Comparison of ENCODE assay signal across 8 mouse cellular contexts in genomic region chr7:111779504-111780242, GRCm38 (mm10). TPM values are rescaled to one million over a fixed set of nuclear protein-coding genes. Genes with fewer than 3 reads are reported as not detected.
A peak's percentile ranks its signal among the peaks of the same experiment; 100 is the strongest.
DNase-seq lines count a peak whose midpoint lies in the region; ATAC-seq lines count a peak whose summit lies in the region.

Galnt18 (minus strand) TSS chr7:111779977.

- peak within 1 kb of the TSS; percentile 77 for H3K9ac ChIP-seq in heart, embryonic 12.5 days
- peak within 1 kb of the TSS; percentile 63 for H3K9ac ChIP-seq in kidney, embryonic 15.5 days
- H3K9ac ChIP-seq in limb, embryonic 13.5 days: peak within 1 kb of the TSS; percentile 61
- peak within 1 kb of the TSS; percentile 57 for H3K9ac ChIP-seq in midbrain, embryonic 15.5 days
- H3K9ac ChIP-seq in stomach, embryonic 14.5 days (replicated peaks; ENCODE audit: low read depth, low read length): peak within 1 kb of the TSS; percentile 46

- peaks cover 52% of the 10 kb centered on the region for H3K27me3 ChIP-seq in forebrain, embryonic 10.5 days (ENCODE audit: poor library complexity, severe bottlenecking)
- H3K27me3 ChIP-seq in heart, embryonic 12.5 days (replicated peaks): peaks cover 33% of the 10 kb centered on the region
- peaks cover 29% of the 10 kb centered on the region for H3K27me3 ChIP-seq in kidney, embryonic 15.5 days
- peaks cover 35% of the 10 kb centered on the region for H3K27me3 ChIP-seq in limb, embryonic 13.5 days
- H3K27me3 ChIP-seq in midbrain, embryonic 15.5 days (replicated peaks): no peaks in the 10 kb centered on the region; the same call in 1 of the 2 replicates
- no peaks in the 10 kb centered on the region for H3K27me3 ChIP-seq in stomach, embryonic 14.5 days (ENCODE audit: control insufficient read depth, insufficient read depth, low read length)

- H3K27ac ChIP-seq in brown adipose tissue, adult 24 weeks (replicated peaks; ENCODE audit: low read depth, low read length): peak within 1 kb of the TSS; percentile 79
- H3K27ac ChIP-seq in forebrain, embryonic 10.5 days: peak within 1 kb of the TSS; percentile 72
- 0 out of 2 replicates have a peak within 1 kb of the TSS, but pooled peaks have one; percentile 1 for H3K27ac ChIP-seq in heart, embryonic 12.5 days (ENCODE audit: poor library complexity, severe bottlenecking)
- peak within 1 kb of the TSS; percentile 70 for H3K27ac ChIP-seq in kidney, embryonic 15.5 days
- no peak within 1 kb of the TSS for H3K27ac ChIP-seq in limb, embryonic 13.5 days
- peak within 1 kb of the TSS; percentile 57 for H3K27ac ChIP-seq in midbrain, embryonic 15.5 days
- H3K27ac ChIP-seq in stomach, embryonic 14.5 days (ENCODE audit: low read length): peak within 1 kb of the TSS; percentile 52; the same call in 1 of the 2 replicates

- peak within 1 kb of the TSS; percentile 97 for H3K4me2 ChIP-seq in heart, embryonic 12.5 days
- peak within 1 kb of the TSS; percentile 92 for H3K4me2 ChIP-seq in kidney, embryonic 15.5 days
- peak within 1 kb of the TSS; percentile 94 for H3K4me2 ChIP-seq in limb, embryonic 13.5 days (replicated peaks)
- H3K4me2 ChIP-seq in midbrain, embryonic 15.5 days: peak within 1 kb of the TSS; percentile 98
- peak within 1 kb of the TSS; percentile 95 for H3K4me2 ChIP-seq in stomach, embryonic 14.5 days (replicated peaks; ENCODE audit: low read depth, low read length)

- H3K4me3 ChIP-seq in brown adipose tissue, adult 24 weeks (ENCODE audit: insufficient read depth, low read depth, low read length): peak within 1 kb of the TSS; percentile 73
- H3K4me3 ChIP-seq in forebrain, embryonic 10.5 days: peak within 1 kb of the TSS; percentile 62
- H3K4me3 ChIP-seq in heart, embryonic 12.5 days: peak within 1 kb of the TSS; percentile 53
- H3K4me3 ChIP-seq in kidney, embryonic 15.5 days (replicated peaks): peak within 1 kb of the TSS; percentile 57
- peak within 1 kb of the TSS; percentile 57 for H3K4me3 ChIP-seq in limb, embryonic 13.5 days
- peak within 1 kb of the TSS; percentile 56 for H3K4me3 ChIP-seq in midbrain, embryonic 15.5 days
- peak within 1 kb of the TSS; percentile 63 for H3K4me3 ChIP-seq in stomach, embryonic 14.5 days (ENCODE audit: low read depth, low read length)

- peaks cover 17% of the 10 kb centered on the region; the same call in 1 of the 2 replicates for H3K4me1 ChIP-seq in brown adipose tissue, adult 24 weeks (ENCODE audit: control insufficient read depth, insufficient read depth, insufficient read length, low read length)
- H3K4me1 ChIP-seq in forebrain, embryonic 10.5 days: peaks cover 21% of the 10 kb centered on the region
- peaks cover 11% of the 10 kb centered on the region for H3K4me1 ChIP-seq in heart, embryonic 12.5 days (replicated peaks)
- H3K4me1 ChIP-seq in kidney, embryonic 15.5 days: peaks cover 46% of the 10 kb centered on the region
- H3K4me1 ChIP-seq in limb, embryonic 13.5 days: peaks cover 22% of the 10 kb centered on the region; the same call in 1 of the 2 replicates
- peaks cover 18% of the 10 kb centered on the region for H3K4me1 ChIP-seq in midbrain, embryonic 15.5 days
- peaks cover 9% of the 10 kb centered on the region; the same call in 1 of the 2 replicates for H3K4me1 ChIP-seq in stomach, embryonic 14.5 days (ENCODE audit: control insufficient read depth, insufficient read depth, low read length)

- no peaks in the 10 kb centered on the region for H3K9me3 ChIP-seq in forebrain, embryonic 10.5 days
- no peaks in the 10 kb centered on the region for H3K9me3 ChIP-seq in heart, embryonic 12.5 days (replicated peaks)
- H3K9me3 ChIP-seq in kidney, embryonic 15.5 days (replicated peaks): no peaks in the 10 kb centered on the region
- no peaks in the 10 kb centered on the region for H3K9me3 ChIP-seq in limb, embryonic 13.5 days
- H3K9me3 ChIP-seq in midbrain, embryonic 15.5 days: no peaks in the 10 kb centered on the region
- no peaks in the 10 kb centered on the region for H3K9me3 ChIP-seq in stomach, embryonic 14.5 days (ENCODE audit: control insufficient read depth, low read depth, low read length)

- peak; percentile 95 for ATAC-seq in heart, embryonic 12.5 days (ENCODE audit: insufficient number of reproducible peaks, low FRiP score)
- peak; percentile 96 for ATAC-seq in kidney, embryonic 15.5 days (replicated peaks; ENCODE audit: low FRiP score)
- ATAC-seq in limb, embryonic 13.5 days (ENCODE audit: low FRiP score, low read depth): peak; percentile 97
- ATAC-seq in midbrain, embryonic 15.5 days (replicated peaks): peak; percentile 98
- peak; percentile 99 for ATAC-seq in stomach, embryonic 14.5 days (ENCODE audit: insufficient number of reproducible peaks, insufficient read depth, low FRiP score, low read depth)
- ATAC-seq in inflammation-experienced regulatory T-cells, adult 6 months: no peak

- under 1% methylated on average over 52 of the region's 52 CpGs for WGBS in forebrain, embryonic 10.5 days
- 2% methylated on average over 52 of the region's 52 CpGs for WGBS in heart, embryonic 12.5 days
- WGBS in kidney, embryonic 15.5 days: under 1% methylated on average over 51 of the region's 52 CpGs
- under 1% methylated on average over 52 of the region's 52 CpGs for WGBS in limb, embryonic 13.5 days
- WGBS in midbrain, embryonic 15.5 days: under 1% methylated on average over 52 of the region's 52 CpGs
- 1% methylated on average over 51 of the region's 52 CpGs for WGBS in stomach, embryonic 14.5 days

- no peaks in the 10 kb centered on the region for H3K36me3 ChIP-seq in forebrain, embryonic 10.5 days (replicated peaks)
- no peaks in the 10 kb centered on the region for H3K36me3 ChIP-seq in heart, embryonic 12.5 days
- no peaks in the 10 kb centered on the region for H3K36me3 ChIP-seq in kidney, embryonic 15.5 days
- no peaks in the 10 kb centered on the region; the same call in 1 of the 2 replicates for H3K36me3 ChIP-seq in limb, embryonic 13.5 days
- no peaks in the 10 kb centered on the region for H3K36me3 ChIP-seq in midbrain, embryonic 15.5 days (replicated peaks)
- no peaks in the 10 kb centered on the region for H3K36me3 ChIP-seq in stomach, embryonic 14.5 days (ENCODE audit: control insufficient read depth, insufficient read depth, low read length)

- DNase-seq in forebrain, embryonic 10.5 days (ENCODE audit: extremely low spot score, low spot score): peak; percentile 88

RNA-seq across cellular contexts. Expression of gene Galnt18, which starts in this region (rescaled TPM):
- polyA plus RNA-seq in brown adipose tissue, adult 24 weeks (2012; ENCODE audit: insufficient read depth, insufficient read length, missing spikeins): 6.1 and 7.7 TPM in 2 replicates
- 4.9 and 5.0 TPM in 2 replicates for polyA plus RNA-seq in forebrain, embryonic 10.5 days (2016; fragmentation: Nextera tagmentation; extraction: Ambion mirVana)
- 11.1 and 11.5 TPM in 2 replicates for polyA plus RNA-seq in heart, embryonic 12.5 days (2016; fragmentation: Nextera tagmentation; extraction: Ambion mirVana)
- polyA plus RNA-seq in kidney, embryonic 15.5 days (2015; fragmentation: Nextera tagmentation; extraction: Ambion mirVana): 29.2 and 31.8 TPM in 2 replicates
- polyA plus RNA-seq in limb, embryonic 13.5 days (2015; fragmentation: Nextera tagmentation; extraction: Ambion mirVana): 17.9 and 18.8 TPM in 2 replicates
- 16.8 and 17.9 TPM in 2 replicates for polyA plus RNA-seq in midbrain, embryonic 15.5 days (2015; fragmentation: Nextera tagmentation; extraction: Ambion mirVana)
- polyA plus RNA-seq in stomach, embryonic 14.5 days (2014; fragmentation: Nextera tagmentation; extraction: Ambion mirVana): 40.8 and 40.9 TPM in 2 replicates
- not detected for polyA plus RNA-seq in inflammation-experienced regulatory T-cells, adult 6 months (2017; shearing (Covaris generic))
